Mouse (Mus musculus): ENCODE measurements at regions not wholly inside any gene's neighbourhood (a gene's known extent, or its start where the extent isn't known, plus 50 kb on each side); places are given as distances from the start of the nearest gene placed in this dataset.
A peak's percentile ranks its signal among the peaks of the same experiment; 100 is the strongest.

DNA sequence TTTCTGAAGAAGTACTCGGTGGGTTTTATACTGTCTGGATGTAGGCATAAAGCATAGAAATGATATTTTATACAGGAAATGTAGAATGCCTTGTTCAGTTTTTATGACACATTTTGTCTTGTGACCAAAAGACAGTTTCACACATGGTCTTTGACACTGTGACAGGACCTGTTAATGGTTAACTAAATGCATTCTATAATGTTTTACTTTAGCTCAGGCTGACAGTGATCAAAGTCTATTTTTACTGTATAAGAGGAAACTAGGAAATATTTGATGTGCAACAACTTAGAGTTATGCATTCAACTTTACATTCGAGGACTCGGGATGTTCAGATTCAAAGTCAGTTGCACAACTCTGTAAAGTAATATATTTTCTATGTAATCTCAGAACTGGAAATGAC lies 199.5 kb upstream of the Pou3f3 start:
- no peak overlapping the region for H3K4me3 ChIP-seq
- no peak overlapping the region for H3K27ac ChIP-seq
- intact Hi-C loops (cut with DNase I): no loop called here
- no peak for TF ChIP-seq CTCF (IDR thresholded peaks at IDR 0.05)
- no peak for DNase-seq (ENCODE audit: extremely low spot score in 1 of 2, low spot score in 2 of 2)

GRCm38 (mm10) chr1:42496433-42496832 lies 199.1 kb upstream of the Pou3f3 start:
- intact Hi-C loops (cut with DNase I): no loop called here
- no peak overlapping the region for H3K4me3 ChIP-seq
- DNase-seq (ENCODE audit: extremely low spot score in 1 of 2, low spot score in 2 of 2): no peak
- no peak for TF ChIP-seq CTCF (IDR thresholded peaks at IDR 0.05)
- H3K27ac ChIP-seq: no peak overlapping the region

- no peak for DNase-seq (ENCODE audit: extremely low spot score in 1 of 2, low spot score in 2 of 2)
- Histone ChIP-seq H3K4me3 (no peak overlapping the region), H3K27ac (no peak overlapping the region)
- no peak for TF ChIP-seq CTCF (IDR thresholded peaks at IDR 0.05)
- intact Hi-C loops (cut with DNase I): no loop called here
These were observed 196.7 kb upstream of the Pou3f3 start for GRCm38 (mm10) chr1:42498901-42499300.

DNA sequence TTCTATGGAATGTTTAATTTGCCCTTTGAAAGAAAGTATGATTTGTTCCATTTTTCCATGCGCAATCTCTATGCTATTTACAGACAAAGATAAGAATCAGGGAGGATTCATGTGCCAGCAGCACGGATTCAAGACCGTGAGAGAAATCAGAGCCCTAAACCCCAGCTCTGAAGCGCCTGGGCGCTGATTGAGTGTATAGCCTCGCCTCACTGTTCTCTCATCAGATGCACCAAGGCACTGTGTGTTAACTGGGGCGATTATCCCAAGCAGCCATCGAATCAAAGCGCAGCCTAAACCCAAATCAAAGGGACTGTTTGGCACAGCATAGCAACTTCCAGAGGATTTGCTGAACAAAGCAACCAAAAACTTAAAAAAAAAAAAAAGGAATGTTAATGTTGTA lies 191.1 kb upstream of the Pou3f3 start:
- H3K27ac ChIP-seq: no peak overlapping the region
- TF ChIP-seq CTCF (IDR thresholded peaks at IDR 0.05): no peak
- intact Hi-C loops (cut with DNase I): no loop called here
- no peak overlapping the region for H3K4me3 ChIP-seq
- DNase-seq (ENCODE audit: extremely low spot score in 1 of 2, low spot score in 2 of 2): no peak

- no peak overlapping the region for H3K4me3 ChIP-seq
- H3K27ac ChIP-seq: no peak overlapping the region
- intact Hi-C loops (cut with DNase I): no loop called here
- no peak for DNase-seq (ENCODE audit: extremely low spot score in 1 of 2, low spot score in 2 of 2)
- no peak for TF ChIP-seq CTCF (IDR thresholded peaks at IDR 0.05)
These were observed 190.4 kb upstream of the Pou3f3 start for GRCm38 (mm10) chr1:42505048-42505729.

GRCm38 (mm10) chr1:42514417-42514816 lies 181.2 kb upstream of the Pou3f3 start:
- no peak for DNase-seq (ENCODE audit: extremely low spot score in 1 of 2, low spot score in 2 of 2)
- H3K4me3 ChIP-seq: no peak overlapping the region
- no peak overlapping the region for H3K27ac ChIP-seq
- intact Hi-C loops (cut with DNase I): no loop called here
- TF ChIP-seq CTCF (IDR thresholded peaks at IDR 0.05): peak; percentile 5

- no peak overlapping the region for H3K27ac ChIP-seq
- intact Hi-C loops (cut with DNase I): no loop called here
- no peak for DNase-seq (ENCODE audit: extremely low spot score in 1 of 2, low spot score in 2 of 2)
- no peak for TF ChIP-seq CTCF (IDR thresholded peaks at IDR 0.05)
- no peak overlapping the region for H3K4me3 ChIP-seq
These were observed 171.2 kb upstream of the Pou3f3 start for GRCm38 (mm10) chr1:42524401-42524800.

GRCm38 (mm10) chr1:42527746-42528476 lies 167.7 kb upstream of the Pou3f3 start:
- DNase-seq (ENCODE audit: extremely low spot score in 1 of 2, low spot score in 2 of 2): no peak
- H3K4me3 ChIP-seq: no peak overlapping the region
- no peak overlapping the region for H3K27ac ChIP-seq
- TF ChIP-seq CTCF (IDR thresholded peaks at IDR 0.05): no peak
- intact Hi-C loops (cut with DNase I): no loop called here

DNA sequence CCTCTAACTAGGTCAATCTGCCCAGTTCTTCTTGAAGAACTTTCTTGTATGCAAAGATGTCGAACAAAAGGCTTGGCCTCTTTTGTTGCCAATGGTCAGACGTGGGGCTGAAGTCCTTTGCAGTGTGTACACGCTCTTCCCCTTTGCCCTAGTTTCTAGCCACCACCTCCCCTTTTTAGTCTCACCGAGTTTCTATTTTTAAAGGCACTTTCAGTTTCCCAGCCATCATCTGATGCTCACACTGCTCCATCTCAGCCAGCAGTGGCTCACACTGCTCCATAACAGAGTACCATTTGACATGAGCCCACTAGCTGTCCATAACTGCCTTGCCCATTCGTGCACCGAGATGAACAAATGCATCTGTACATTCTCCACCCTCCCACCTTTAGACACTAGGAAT lies 162.7 kb upstream of the Pou3f3 start:
- no peak for DNase-seq (ENCODE audit: extremely low spot score in 1 of 2, low spot score in 2 of 2)
- H3K4me3 ChIP-seq: no peak overlapping the region
- TF ChIP-seq CTCF (IDR thresholded peaks at IDR 0.05): no peak
- H3K27ac ChIP-seq: no peak overlapping the region
- intact Hi-C loops (cut with DNase I): no loop called here

DNA sequence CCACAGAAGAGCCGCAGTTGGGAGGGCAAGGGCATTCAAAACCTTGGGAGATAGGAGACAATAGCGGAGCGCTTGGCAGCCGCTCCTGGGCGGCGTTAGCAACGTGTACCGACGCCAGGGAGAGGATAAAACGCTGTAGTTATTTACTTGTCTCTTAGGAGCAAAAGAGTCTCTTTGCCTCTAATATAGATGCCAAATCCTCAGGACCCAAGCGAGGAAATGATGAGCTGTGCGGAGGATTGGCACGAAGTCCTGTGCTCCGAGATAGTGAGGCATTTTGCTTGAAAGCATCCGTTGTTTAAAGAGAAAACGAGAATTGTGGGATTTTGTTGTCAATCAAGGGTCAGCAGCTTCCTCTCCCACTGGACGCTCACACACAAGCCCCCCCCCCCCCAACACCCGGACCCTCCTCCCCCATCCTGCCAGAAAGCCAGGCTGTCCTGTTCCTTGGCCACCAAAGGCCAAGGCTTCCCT lies 156.5 kb upstream of the Pou3f3 start:
- peak in 1 of 2 experiments; percentile 13 for DNase-seq (ENCODE audit: extremely low spot score in 1 of 2, low spot score in 2 of 2)
- TF ChIP-seq CTCF (IDR thresholded peaks at IDR 0.05): no peak
- peak overlapping the region; percentile 34 for H3K4me3 ChIP-seq
- peak overlapping the region; percentile 73 for H3K27ac ChIP-seq
- intact Hi-C loops (cut with DNase I): loop anchor here (5.0 kb wide), 1 partner anchor 282 kb away; no protein-coding TSS in a partner anchor

DNA sequence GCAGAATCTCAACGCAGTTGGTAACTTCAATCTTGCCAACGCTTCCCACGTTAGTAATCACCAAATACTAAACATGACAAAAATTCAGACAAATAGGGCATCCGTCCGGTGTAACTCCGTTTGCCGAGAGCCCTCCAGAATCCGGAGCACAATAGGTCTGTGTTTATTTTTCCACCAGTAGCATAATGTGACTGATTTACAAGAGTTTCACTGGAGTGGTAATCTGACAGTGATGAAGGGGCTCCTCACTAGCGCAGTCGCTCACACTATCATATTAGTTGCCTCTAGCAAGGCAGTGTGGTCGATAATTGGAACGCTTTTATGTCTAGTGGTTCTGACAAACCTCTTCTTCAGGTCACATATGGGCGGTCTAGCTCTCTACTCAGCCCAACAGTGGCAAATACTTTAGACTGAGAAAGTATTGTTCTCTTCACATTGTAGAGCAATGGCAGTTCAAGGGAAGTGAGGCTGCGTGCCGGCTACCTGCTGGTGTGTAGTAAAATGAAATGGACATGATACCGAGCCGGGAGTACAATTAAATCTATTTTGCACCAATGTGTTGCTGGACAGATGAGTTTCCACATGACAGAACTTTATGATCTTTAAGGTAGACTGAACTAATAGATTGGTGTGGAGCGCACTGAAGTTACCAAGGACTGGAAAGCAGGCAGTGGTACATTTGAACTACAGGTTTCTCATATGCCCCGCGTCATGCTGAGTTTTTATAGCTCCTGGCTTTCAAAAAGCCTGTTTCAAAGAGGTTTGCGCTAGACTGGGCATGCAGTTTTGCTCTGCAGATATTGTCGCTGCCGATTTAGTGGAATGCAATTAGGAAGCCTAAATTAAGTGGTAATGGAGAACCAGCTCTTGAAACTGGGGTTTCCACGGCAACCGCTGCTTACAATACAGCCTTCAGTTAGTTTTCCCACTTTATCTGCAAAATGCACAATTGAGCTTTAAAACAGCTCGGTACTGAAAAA lies 155.7 kb upstream of the Pou3f3 start:
- intact Hi-C loops (cut with DNase I): loop anchor here (2.0 to 5.0 kb wide), 3 partner anchors 137 to 283 kb away; no protein-coding TSS in a partner anchor
- Histone ChIP-seq H3K27ac (peak overlapping the region; percentile 73), H3K4me3 (peak overlapping the region; percentile 34)
- DNase-seq (ENCODE audit: extremely low spot score in 1 of 2, low spot score in 2 of 2): peak; percentile 26 to 50
- TF ChIP-seq CTCF (IDR thresholded peaks at IDR 0.05): no peak

All from left cerebral cortex, adult 2 months (tissue).